Mouse (Mus musculus): ENCODE results near the gene Olfr348. TPM values are rescaled to one million over a fixed set of nuclear protein-coding genes. Genes with fewer than 3 reads are reported as not detected.

The Olfr348 gene
- polyA plus RNA-seq (2012; rRNA removed) (not detected in 2 replicates), polyA plus RNA-seq (2014; fragmentation: Nextera tagmentation; extraction: Ambion mirVana) (not detected in 2 replicates)

GRCm38 (mm10) chr2:36783976-36784375 is at the start of gene Olfr348:
Gene Olfr348, plus strand, starts transcription at chr2:36784276.
- no peaks in the 10 kb centered on the region for H3K4me1 ChIP-seq (ENCODE audit: control insufficient read depth, insufficient read depth, low read length)
- H3K9me3 ChIP-seq (ENCODE audit: control insufficient read depth, low read length): peaks cover 4% of the 10 kb centered on the region; the same call in 1 of the 2 replicates
- H3K27me3 ChIP-seq (ENCODE audit: control insufficient read depth, insufficient read depth, low read length): no peaks in the 10 kb centered on the region
- no peak for TF ChIP-seq POLR2A (IDR thresholded peaks at IDR 0.05; ENCODE audit: borderline replicate concordance, extremely low read depth, insufficient read depth, insufficient read length)
- H3K4me3 ChIP-seq (replicated peaks; ENCODE audit: low read length): no peak within 1 kb of the TSS
- no peaks in the 10 kb centered on the region for H3K36me3 ChIP-seq (ENCODE audit: control insufficient read depth, insufficient read depth, low read length)
- ATAC-seq (ENCODE audit: low FRiP score, low read depth) (no peak), DNase-seq (ENCODE audit: low spot score) (no peak)
- H3K9ac ChIP-seq (ENCODE audit: low read depth, low read length, severe bottlenecking): no peak within 1 kb of the TSS
- H3K27ac ChIP-seq (replicated peaks; ENCODE audit: low read depth, low read length): no peak within 1 kb of the TSS
- 66% methylated on average over 2 of the region's 2 CpGs for WGBS
- H3K4me2 ChIP-seq (replicated peaks; ENCODE audit: low read depth, low read length, severe bottlenecking): no peak within 1 kb of the TSS

- Histone ChIP-seq H3K4me1 (ENCODE audit: control insufficient read depth, insufficient read depth, low read length) (no peaks in the 10 kb centered on the region), H3K4me3 (replicated peaks; ENCODE audit: low read length) (no peak overlapping the region), H3K27me3 (ENCODE audit: control insufficient read depth, insufficient read depth, low read length) (no peaks in the 10 kb centered on the region), H3K36me3 (ENCODE audit: control insufficient read depth, insufficient read depth, low read length) (no peaks in the 10 kb centered on the region), H3K27ac (replicated peaks; ENCODE audit: low read depth, low read length) (no peak overlapping the region), H3K9ac (ENCODE audit: low read depth, low read length, severe bottlenecking) (no peak overlapping the region), H3K9me3 (ENCODE audit: control insufficient read depth, low read length) (no peaks in the 10 kb centered on the region), H3K4me2 (replicated peaks; ENCODE audit: low read depth, low read length, severe bottlenecking) (no peak overlapping the region)
- no peak for ATAC-seq (ENCODE audit: low FRiP score, low read depth)
- WGBS: 54% methylated on average over 3 of the region's 3 CpGs
- DNase-seq (ENCODE audit: low spot score): no peak
- no peak for TF ChIP-seq POLR2A (IDR thresholded peaks at IDR 0.05; ENCODE audit: borderline replicate concordance, extremely low read depth, insufficient read depth, insufficient read length)
Observed at GRCm38 (mm10) chr2:36736226-36736625, 47.9 kb upstream of the Olfr348 start.

- no peaks in the 10 kb centered on the region for H3K36me3 ChIP-seq (ENCODE audit: control insufficient read depth, insufficient read depth, low read length)
- no peak for TF ChIP-seq POLR2A (IDR thresholded peaks at IDR 0.05; ENCODE audit: borderline replicate concordance, extremely low read depth, insufficient read depth, insufficient read length)
- H3K9ac ChIP-seq (ENCODE audit: low read depth, low read length, severe bottlenecking): no peak within 1 kb of the TSS
- H3K9me3 ChIP-seq (ENCODE audit: control insufficient read depth, low read length): peaks cover 5% of the 10 kb centered on the region; the same call in 1 of the 2 replicates
- DNase-seq (ENCODE audit: low spot score) (no peak), ATAC-seq (ENCODE audit: low FRiP score, low read depth) (no peak)
- no peak within 1 kb of the TSS for H3K4me3 ChIP-seq (replicated peaks; ENCODE audit: low read length)
- 80% methylated on average over 2 of the region's 2 CpGs for whole genome bisulfite sequencing
- no peak within 1 kb of the TSS for H3K4me2 ChIP-seq (replicated peaks; ENCODE audit: low read depth, low read length, severe bottlenecking)
- no peaks in the 10 kb centered on the region for H3K27me3 ChIP-seq (ENCODE audit: control insufficient read depth, insufficient read depth, low read length)
- no peaks in the 10 kb centered on the region for H3K4me1 ChIP-seq (ENCODE audit: control insufficient read depth, insufficient read depth, low read length)
- H3K27ac ChIP-seq (replicated peaks; ENCODE audit: low read depth, low read length): no peak within 1 kb of the TSS
Observed at GRCm38 (mm10) chr2:36790238-36790637, 6.2 kb downstream of the Olfr348 start, which contains the start of gene Olfr50. Gene Olfr50, plus strand, starts transcription at chr2:36790538.

- Histone ChIP-seq H3K27ac (replicated peaks; ENCODE audit: low read depth, low read length) (no peak within 1 kb of the TSS), H3K9me3 (ENCODE audit: control insufficient read depth, low read length) (no peaks in the 10 kb centered on the region), H3K9ac (ENCODE audit: low read depth, low read length, severe bottlenecking) (no peak within 1 kb of the TSS), H3K36me3 (ENCODE audit: control insufficient read depth, insufficient read depth, low read length) (no peaks in the 10 kb centered on the region), H3K4me1 (ENCODE audit: control insufficient read depth, insufficient read depth, low read length) (no peaks in the 10 kb centered on the region), H3K4me2 (replicated peaks; ENCODE audit: low read depth, low read length, severe bottlenecking) (no peak within 1 kb of the TSS), H3K4me3 (replicated peaks; ENCODE audit: low read length) (no peak within 1 kb of the TSS), H3K27me3 (ENCODE audit: control insufficient read depth, insufficient read depth, low read length) (no peaks in the 10 kb centered on the region)
- WGBS: 47% methylated on average over 1 of the region's 1 CpGs
- no peak for TF ChIP-seq POLR2A (IDR thresholded peaks at IDR 0.05; ENCODE audit: borderline replicate concordance, extremely low read depth, insufficient read depth, insufficient read length)
- DNase-seq (ENCODE audit: low spot score): no peak
- no peak for ATAC-seq (ENCODE audit: low FRiP score, low read depth)
Observed at GRCm38 (mm10) chr2:36816932-36817331, 32.9 kb downstream of the Olfr348 start, which contains the start of gene Olfr3. Gene Olfr3, minus strand, starts transcription at chr2:36817032.

Other genes with a start within 250 kb of the Olfr348 start
- gene Olfr344, start 217.6 kb upstream of the Olfr348 start, polyA plus RNA-seq (2012; rRNA removed): not detected in 2 replicates
- not detected in 2 replicates for gene Olfr344, start 217.6 kb upstream of the Olfr348 start, polyA plus RNA-seq (2014; fragmentation: Nextera tagmentation; extraction: Ambion mirVana)
- gene Olfr345, start 144.2 kb upstream of the Olfr348 start, polyA plus RNA-seq (2012; rRNA removed): not detected in 2 replicates
- not detected in 2 replicates for gene Olfr345, start 144.2 kb upstream of the Olfr348 start, polyA plus RNA-seq (2014; fragmentation: Nextera tagmentation; extraction: Ambion mirVana)
- not detected in 2 replicates for gene Olfr346, start 98.5 kb upstream of the Olfr348 start, polyA plus RNA-seq (2012; rRNA removed)
- gene Olfr346, start 98.5 kb upstream of the Olfr348 start, polyA plus RNA-seq (2014; fragmentation: Nextera tagmentation; extraction: Ambion mirVana): not detected in 2 replicates
- not detected in 2 replicates for gene Olfr347, start 52.4 kb upstream of the Olfr348 start, polyA plus RNA-seq (2012; rRNA removed)
- gene Olfr347, start 52.4 kb upstream of the Olfr348 start, polyA plus RNA-seq (2014; fragmentation: Nextera tagmentation; extraction: Ambion mirVana): not detected in 2 replicates
- not detected in 2 replicates for gene Olfr50, start 6.3 kb downstream of the Olfr348 start, polyA plus RNA-seq (2012; rRNA removed)
- gene Olfr50, start 6.3 kb downstream of the Olfr348 start, polyA plus RNA-seq (2014; fragmentation: Nextera tagmentation; extraction: Ambion mirVana): not detected in 2 replicates
- gene Olfr3, start 32.8 kb downstream of the Olfr348 start, polyA plus RNA-seq (2012; rRNA removed): not detected in 2 replicates
- not detected in 2 replicates for gene Olfr3, start 32.8 kb downstream of the Olfr348 start, polyA plus RNA-seq (2014; fragmentation: Nextera tagmentation; extraction: Ambion mirVana)
- not detected in 2 replicates for gene Olfr350, start 62.0 kb downstream of the Olfr348 start, polyA plus RNA-seq (2012; rRNA removed)
- gene Olfr350, start 62.0 kb downstream of the Olfr348 start, polyA plus RNA-seq (2014; fragmentation: Nextera tagmentation; extraction: Ambion mirVana): not detected in 2 replicates
- gene Olfr351, start 78.4 kb downstream of the Olfr348 start, polyA plus RNA-seq (2012; rRNA removed): not detected in 2 replicates
- not detected in 2 replicates for gene Olfr351, start 78.4 kb downstream of the Olfr348 start, polyA plus RNA-seq (2014; fragmentation: Nextera tagmentation; extraction: Ambion mirVana)
- gene Olfr352, start 84.2 kb downstream of the Olfr348 start, polyA plus RNA-seq (2012; rRNA removed): not detected in 2 replicates
- not detected in 2 replicates for gene Olfr352, start 84.2 kb downstream of the Olfr348 start, polyA plus RNA-seq (2014; fragmentation: Nextera tagmentation; extraction: Ambion mirVana)
- gene Olfr353, start 108.7 kb downstream of the Olfr348 start, polyA plus RNA-seq (2012; rRNA removed): not detected in 2 replicates
- not detected in 2 replicates for gene Olfr353, start 108.7 kb downstream of the Olfr348 start, polyA plus RNA-seq (2014; fragmentation: Nextera tagmentation; extraction: Ambion mirVana)
- gene Olfr354, start 121.4 kb downstream of the Olfr348 start, polyA plus RNA-seq (2012; rRNA removed): not detected in 2 replicates
- gene Olfr354, start 121.4 kb downstream of the Olfr348 start, polyA plus RNA-seq (2014; fragmentation: Nextera tagmentation; extraction: Ambion mirVana): not detected in 2 replicates
- not detected in 2 replicates for gene Olfr355, start 144.6 kb downstream of the Olfr348 start, polyA plus RNA-seq (2012; rRNA removed)
- gene Olfr355, start 144.6 kb downstream of the Olfr348 start, polyA plus RNA-seq (2014; fragmentation: Nextera tagmentation; extraction: Ambion mirVana): not detected in 2 replicates
- gene Olfr356, start 152.8 kb downstream of the Olfr348 start, polyA plus RNA-seq (2012; rRNA removed): not detected in 2 replicates
- not detected in 2 replicates for gene Olfr356, start 152.8 kb downstream of the Olfr348 start, polyA plus RNA-seq (2014; fragmentation: Nextera tagmentation; extraction: Ambion mirVana)
- gene Olfr357, start 209.6 kb downstream of the Olfr348 start, polyA plus RNA-seq (2012; rRNA removed): not detected in 2 replicates
- gene Olfr357, start 209.6 kb downstream of the Olfr348 start, polyA plus RNA-seq (2014; fragmentation: Nextera tagmentation; extraction: Ambion mirVana): not detected in 2 replicates
- not detected in 2 replicates for gene Olfr358, start 225.1 kb downstream of the Olfr348 start, polyA plus RNA-seq (2012; rRNA removed)
- gene Olfr358, start 225.1 kb downstream of the Olfr348 start, polyA plus RNA-seq (2014; fragmentation: Nextera tagmentation; extraction: Ambion mirVana): not detected in 2 replicates